ENCODE assay signal across 11 mouse cellular contexts in genomic region chr16:77405181-77405818, GRCm38 (mm10).
A peak's percentile ranks its signal among the peaks of the same experiment; 100 is the strongest.
DNase-seq lines count a peak whose midpoint lies in the region; ATAC-seq lines count a peak whose summit lies in the region.
"Had no signal": no experiment of that assay in that cellular context is flagged by ENCODE, and none has a peak within 500 bp of the region (broad histone marks: within the 10 kb centered on the region; RNA-seq: fewer than 3 reads in every experiment).

No protein-coding gene starts in this region.

- peak overlapping the region; percentile 27 for H3K4me2 ChIP-seq in embryonic facial prominence, embryonic 12.5 days (replicated peaks)
- peak overlapping the region; percentile 36 for H3K4me2 ChIP-seq in forebrain, embryonic 13.5 days
- H3K4me2 ChIP-seq in limb, embryonic 12.5 days, result peak overlapping the region; percentile 28
- peak overlapping the region; percentile 47 for H3K4me2 ChIP-seq in midbrain, embryonic 13.5 days (replicated peaks)

- WGBS in embryonic facial prominence, embryonic 12.5 days, result 36% methylated on average over 8 of the region's 8 CpGs
- 52% methylated on average over 8 of the region's 8 CpGs for WGBS in forebrain, embryonic 13.5 days
- 36% methylated on average over 8 of the region's 8 CpGs for WGBS in limb, embryonic 12.5 days
- 18% methylated on average over 8 of the region's 8 CpGs for WGBS in midbrain, embryonic 13.5 days

- no peaks in the 10 kb centered on the region for H3K27me3 ChIP-seq in embryonic facial prominence, embryonic 12.5 days
- H3K27me3 ChIP-seq in forebrain, embryonic 13.5 days, result no peaks in the 10 kb centered on the region
- H3K27me3 ChIP-seq in limb, embryonic 12.5 days, result no peaks in the 10 kb centered on the region
- no peaks in the 10 kb centered on the region for H3K27me3 ChIP-seq in midbrain, embryonic 13.5 days

- peak; percentile 56; the same call in 1 of the 2 replicates for ATAC-seq in embryonic facial prominence, embryonic 12.5 days (ENCODE audit: insufficient number of reproducible peaks, insufficient read depth, low FRiP score, low TSS enrichment)
- ATAC-seq in forebrain, embryonic 13.5 days, result no peak
- peak; percentile 52; the same call in 1 of the 2 replicates for ATAC-seq in limb, embryonic 12.5 days (ENCODE audit: insufficient number of reproducible peaks, insufficient read depth, low FRiP score, low TSS enrichment, low read depth)
- ATAC-seq in midbrain, embryonic 13.5 days, result peak; percentile 75

- no peaks in the 10 kb centered on the region for H3K36me3 ChIP-seq in embryonic facial prominence, embryonic 12.5 days
- no peaks in the 10 kb centered on the region for H3K36me3 ChIP-seq in forebrain, embryonic 13.5 days (ENCODE audit: poor library complexity, severe bottlenecking)
- no peaks in the 10 kb centered on the region for H3K36me3 ChIP-seq in limb, embryonic 12.5 days
- H3K36me3 ChIP-seq in midbrain, embryonic 13.5 days, result no peaks in the 10 kb centered on the region
- H3K36me3 ChIP-seq: G1E had no signal

- H3K9ac ChIP-seq in embryonic facial prominence, embryonic 12.5 days, result no peak overlapping the region
- no peak overlapping the region for H3K9ac ChIP-seq in forebrain, embryonic 13.5 days
- no peak overlapping the region for H3K9ac ChIP-seq in limb, embryonic 12.5 days (replicated peaks)
- H3K9ac ChIP-seq in midbrain, embryonic 13.5 days (replicated peaks), result 0 out of 2 replicates have a peak overlapping the region, but pooled peaks have one; percentile 19

- no peaks in the 10 kb centered on the region for H3K9me3 ChIP-seq in embryonic facial prominence, embryonic 12.5 days
- H3K9me3 ChIP-seq in forebrain, embryonic 13.5 days (replicated peaks), result no peaks in the 10 kb centered on the region
- H3K9me3 ChIP-seq in limb, embryonic 12.5 days, result no peaks in the 10 kb centered on the region
- H3K9me3 ChIP-seq in midbrain, embryonic 13.5 days, result no peaks in the 10 kb centered on the region

- H3K4me3 ChIP-seq in embryonic facial prominence, embryonic 12.5 days, result no peak overlapping the region
- H3K4me3 ChIP-seq in forebrain, embryonic 13.5 days, result no peak overlapping the region
- no peak overlapping the region for H3K4me3 ChIP-seq in limb, embryonic 12.5 days (replicated peaks)
- peak overlapping the region; percentile 9; the same call in 1 of the 2 replicates for H3K4me3 ChIP-seq in midbrain, embryonic 13.5 days (replicated peaks)

- peaks cover 41% of the 10 kb centered on the region for H3K4me1 ChIP-seq in embryonic facial prominence, embryonic 12.5 days
- H3K4me1 ChIP-seq in forebrain, embryonic 13.5 days, result peaks cover 57% of the 10 kb centered on the region
- H3K4me1 ChIP-seq in limb, embryonic 12.5 days (replicated peaks), result peaks cover 40% of the 10 kb centered on the region
- peaks cover 75% of the 10 kb centered on the region for H3K4me1 ChIP-seq in midbrain, embryonic 13.5 days (replicated peaks)

- intact Hi-C loops in left cerebral cortex, postnatal 14 days (cut with DNase I), result no loop called here
- intact Hi-C loops in heart, postnatal 36 days (cut with DNase I), result no loop called here

- DNase-seq in cerebellum, postnatal 25 days, result no peak
- no peak for DNase-seq in left cerebral cortex, postnatal 14 days (ENCODE audit: low spot score in 2 of 2)
- DNase-seq in heart, postnatal 36 days, result no peak
- DNase-seq: adrenal gland, adult 8-10 months; cerebellum, adult 9-10 months; kidney, postnatal 4 days had no signal

- H3K27ac ChIP-seq in embryonic facial prominence, embryonic 12.5 days, result peak overlapping the region; percentile 78
- peak overlapping the region; percentile 45 for H3K27ac ChIP-seq in forebrain, embryonic 13.5 days
- peak overlapping the region; percentile 81 for H3K27ac ChIP-seq in limb, embryonic 12.5 days
- H3K27ac ChIP-seq in midbrain, embryonic 13.5 days, result peak overlapping the region; percentile 89
